Mouse (Mus musculus) left cerebral cortex, adult 9 months (tissue): ENCODE results near the gene Dab1.

ENCODE experiments used
- DNase-seq, 2 experiments: peaks; one replicate each; pipeline ENCODE4 v3.0.0; 2022; ENCODE audit warnings: low spot score in 2 of 2

Gene Dab1

DNA sequence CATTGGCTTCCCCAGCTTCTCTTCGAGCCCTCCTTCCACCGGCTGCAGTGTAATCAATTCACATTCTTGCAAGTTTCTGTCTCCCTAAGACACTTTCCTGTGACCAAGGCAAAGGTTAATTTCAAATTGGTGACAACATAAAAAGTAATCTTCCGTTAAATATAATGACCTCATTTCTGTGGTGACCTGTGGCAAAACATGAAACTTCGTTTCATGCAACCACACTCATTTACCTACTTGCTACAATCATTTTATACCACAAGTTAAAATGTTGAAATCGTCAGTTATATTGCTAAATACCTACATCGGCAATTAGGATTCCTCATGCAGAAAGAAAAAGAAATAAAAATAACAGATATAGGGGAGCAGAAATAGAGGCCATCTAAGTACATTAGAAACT lies 1048.9 kb downstream of the Dab1 start:
- no peak for DNase-seq

GRCm38 (mm10) chr4:104669406-104669805 lies 1050.2 kb downstream of the Dab1 start:
- DNase-seq: no peak

DNA sequence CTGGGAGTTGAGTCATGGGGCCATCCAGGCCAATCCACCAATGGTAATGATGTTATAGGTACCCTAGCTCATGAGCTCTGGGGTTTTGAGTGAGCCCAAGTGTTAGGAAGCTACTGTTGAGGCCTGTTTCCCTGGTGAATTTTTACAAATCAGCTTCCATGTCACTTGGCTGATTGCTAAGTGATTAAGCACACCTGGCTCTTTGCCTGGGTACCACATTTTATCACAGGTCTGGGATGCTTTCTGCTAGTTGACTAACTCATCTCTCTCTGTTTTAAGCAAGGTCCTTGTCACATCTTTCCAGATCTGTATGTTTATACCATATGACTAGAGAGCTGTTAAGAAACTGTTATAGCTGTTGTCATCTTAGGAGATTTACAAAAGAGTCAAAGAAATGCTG lies 1051.6 kb downstream of the Dab1 start:
- no peak for DNase-seq

- DNase-seq: no peak
Observed at GRCm38 (mm10) chr4:104673317-104673716, 1054.2 kb downstream of the Dab1 start.

DNA sequence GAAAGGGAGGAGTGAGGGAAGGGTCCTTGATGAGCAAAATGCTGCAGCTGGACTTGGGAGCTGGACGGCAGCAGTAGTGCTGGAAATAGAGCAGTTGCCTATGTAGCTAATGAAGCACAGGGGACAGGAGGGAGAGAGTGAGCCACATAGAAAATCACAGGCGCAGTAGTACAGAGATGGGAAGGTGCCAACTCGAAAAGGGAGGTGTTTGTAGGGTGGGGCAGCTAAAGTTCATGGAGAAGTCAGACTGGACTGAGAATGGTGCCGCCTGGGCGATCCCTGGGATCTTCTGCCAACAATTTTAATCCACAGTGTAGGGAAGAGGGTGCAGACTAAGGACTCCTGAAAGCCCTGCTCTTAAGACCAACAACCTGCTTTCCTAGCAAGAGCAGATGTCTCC lies 1055.5 kb downstream of the Dab1 start:
- DNase-seq: no peak

DNA sequence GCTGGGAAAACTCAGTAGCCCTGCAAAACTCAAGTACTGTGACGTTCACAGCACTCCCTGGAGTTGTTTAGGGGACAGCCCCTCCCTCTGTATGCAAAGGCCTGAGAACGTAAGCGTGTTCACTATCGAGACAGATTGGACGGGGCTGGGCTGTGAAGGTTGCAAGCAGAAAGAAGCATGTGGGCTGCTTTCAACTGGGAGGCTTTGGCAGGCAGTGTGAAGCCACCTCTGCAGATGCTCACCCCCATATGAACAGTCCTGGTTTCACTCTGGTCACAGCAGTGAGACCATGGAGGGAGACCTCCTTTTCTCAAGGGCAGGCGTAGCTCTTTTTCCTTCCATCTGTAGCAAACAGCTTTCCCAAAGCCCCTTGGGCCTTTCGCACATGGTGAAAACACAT lies 1059.1 kb downstream of the Dab1 start:
- peak in 1 of 2 experiments; percentile 57 for DNase-seq

DNA sequence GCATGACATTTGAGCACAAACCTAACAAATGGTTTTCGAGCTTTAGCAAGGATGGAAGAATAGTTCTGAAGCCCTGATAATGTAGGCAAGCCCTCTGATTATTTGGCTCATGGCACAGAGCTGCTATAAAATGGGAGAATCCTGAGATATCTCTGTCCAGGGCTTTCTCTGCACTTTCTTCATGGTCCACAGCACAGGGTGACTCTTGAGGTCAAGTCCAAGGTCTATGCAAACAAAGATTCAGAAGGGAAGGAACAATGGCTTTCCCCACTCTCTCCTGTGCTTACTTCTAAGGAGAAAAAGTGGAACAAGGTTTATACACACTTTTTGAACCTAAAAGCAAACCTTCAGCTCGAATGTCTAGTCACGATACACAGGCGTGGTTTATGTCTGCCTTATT lies 1061.3 kb downstream of the Dab1 start:
- DNase-seq: no peak

- no peak for DNase-seq
Observed at GRCm38 (mm10) chr4:104686137-104686809, 1067.1 kb downstream of the Dab1 start.

DNA sequence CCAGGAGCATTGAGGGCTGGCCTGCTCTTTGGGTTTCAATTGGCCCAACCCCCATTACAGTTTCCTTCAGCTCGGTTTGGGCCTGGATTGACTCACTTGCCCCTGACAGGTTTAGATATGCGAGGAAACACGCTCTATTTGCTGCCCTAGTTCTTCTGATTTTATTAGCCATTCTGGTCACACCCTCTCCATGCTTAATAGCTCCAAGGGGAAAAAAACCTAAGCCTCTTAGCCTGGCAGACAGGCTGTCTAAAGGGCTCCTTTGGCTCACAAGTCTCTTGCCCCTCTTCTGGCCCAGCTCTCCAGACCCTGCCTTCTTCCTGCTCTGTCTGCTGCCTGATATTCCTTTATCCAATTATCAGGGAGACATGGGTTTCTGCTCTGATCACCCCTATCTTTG lies 1069.9 kb downstream of the Dab1 start:
- no peak for DNase-seq

DNA sequence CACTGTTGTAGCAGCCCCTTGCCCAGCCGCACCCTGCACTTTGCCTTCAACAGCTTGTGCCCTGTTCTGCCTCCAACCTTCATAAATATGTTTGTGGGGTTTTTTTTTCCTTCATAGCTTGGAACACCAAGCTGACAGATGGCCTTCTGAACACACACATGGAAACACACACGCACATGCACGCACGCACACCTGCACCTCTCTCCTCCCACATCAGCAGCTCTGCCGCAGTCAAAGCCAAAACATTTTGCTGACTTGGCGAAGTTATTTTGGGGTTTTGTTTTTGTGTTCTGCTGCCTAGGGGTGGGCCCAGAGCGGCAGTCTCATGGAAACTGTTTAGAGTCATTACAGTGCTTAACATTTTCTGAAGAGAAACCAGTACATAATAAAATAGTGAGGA lies 1071.9 kb downstream of the Dab1 start:
- peak; percentile 43 to 65 for DNase-seq

DNA sequence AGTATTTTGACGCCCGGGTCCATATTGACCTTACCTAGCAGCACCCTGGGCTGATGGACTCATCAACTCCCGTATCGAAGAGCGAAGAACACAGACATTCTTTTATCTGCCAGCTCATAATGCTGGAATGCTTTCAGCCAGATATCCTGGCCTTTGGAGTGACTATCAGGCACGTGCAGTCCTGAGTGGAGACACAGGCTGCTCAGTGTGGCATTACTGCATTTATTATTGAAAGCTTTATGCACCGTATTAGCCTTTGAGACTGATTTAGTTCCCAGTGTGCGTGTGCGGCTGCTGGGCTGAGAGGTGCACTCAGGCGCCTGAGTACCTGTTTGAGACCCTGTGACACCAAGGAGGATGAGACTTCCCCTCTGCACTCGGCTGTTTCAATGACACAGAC lies 1075.0 kb downstream of the Dab1 start:
- DNase-seq: no peak

- DNase-seq: no peak
Observed at GRCm38 (mm10) chr4:104696522-104696921, 1077.4 kb downstream of the Dab1 start.

- DNase-seq: no peak
Observed at GRCm38 (mm10) chr4:104697703-104698102, 1078.5 kb downstream of the Dab1 start.

- DNase-seq: no peak
Observed at GRCm38 (mm10) chr4:104705664-104706645, 1086.8 kb downstream of the Dab1 start.

GRCm38 (mm10) chr4:104712338-104713083 lies 1093.4 kb downstream of the Dab1 start:
- no peak for DNase-seq

- DNase-seq: no peak
Observed at GRCm38 (mm10) chr4:104714925-104715519, 1095.9 kb downstream of the Dab1 start.

DNA sequence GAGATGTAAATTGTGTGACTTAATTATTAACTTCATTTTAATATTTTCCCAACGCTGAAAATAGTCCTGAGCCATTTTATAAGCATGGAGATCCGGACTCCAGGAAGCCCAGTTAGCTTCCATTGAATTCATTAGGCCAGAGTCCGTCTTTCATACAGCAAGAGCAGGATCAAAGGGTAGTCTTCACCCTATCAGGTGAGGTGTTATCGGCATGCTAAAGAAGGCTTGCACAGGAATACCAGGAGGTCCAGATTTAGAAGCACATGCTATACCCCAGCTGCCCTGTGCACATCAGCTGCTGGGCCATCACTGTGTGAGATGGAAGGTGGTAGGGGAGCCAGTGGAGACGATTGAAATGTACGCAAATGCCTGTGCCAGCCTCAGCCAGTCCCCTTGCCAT lies 1096.7 kb downstream of the Dab1 start:
- no peak for DNase-seq

DNA sequence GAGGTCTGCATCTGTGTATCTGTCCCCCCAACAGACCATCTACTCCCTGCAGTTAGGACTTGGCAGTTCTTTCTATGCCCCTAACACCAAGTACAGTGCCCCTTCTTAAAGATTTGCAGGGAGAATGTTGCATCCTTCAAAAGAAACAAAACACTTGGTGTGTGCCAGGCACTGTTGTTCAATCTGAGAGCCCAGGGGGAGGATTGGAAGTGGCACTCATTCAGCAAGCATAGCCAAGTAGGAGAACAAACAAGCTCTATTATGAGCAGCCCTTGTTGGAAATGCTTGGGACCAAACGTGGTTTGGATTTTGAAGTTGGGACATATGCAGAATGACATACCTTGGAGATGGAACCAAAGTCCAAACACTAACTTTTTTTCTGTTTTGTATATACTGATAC lies 1097.3 kb downstream of the Dab1 start:
- no peak for DNase-seq

DNA sequence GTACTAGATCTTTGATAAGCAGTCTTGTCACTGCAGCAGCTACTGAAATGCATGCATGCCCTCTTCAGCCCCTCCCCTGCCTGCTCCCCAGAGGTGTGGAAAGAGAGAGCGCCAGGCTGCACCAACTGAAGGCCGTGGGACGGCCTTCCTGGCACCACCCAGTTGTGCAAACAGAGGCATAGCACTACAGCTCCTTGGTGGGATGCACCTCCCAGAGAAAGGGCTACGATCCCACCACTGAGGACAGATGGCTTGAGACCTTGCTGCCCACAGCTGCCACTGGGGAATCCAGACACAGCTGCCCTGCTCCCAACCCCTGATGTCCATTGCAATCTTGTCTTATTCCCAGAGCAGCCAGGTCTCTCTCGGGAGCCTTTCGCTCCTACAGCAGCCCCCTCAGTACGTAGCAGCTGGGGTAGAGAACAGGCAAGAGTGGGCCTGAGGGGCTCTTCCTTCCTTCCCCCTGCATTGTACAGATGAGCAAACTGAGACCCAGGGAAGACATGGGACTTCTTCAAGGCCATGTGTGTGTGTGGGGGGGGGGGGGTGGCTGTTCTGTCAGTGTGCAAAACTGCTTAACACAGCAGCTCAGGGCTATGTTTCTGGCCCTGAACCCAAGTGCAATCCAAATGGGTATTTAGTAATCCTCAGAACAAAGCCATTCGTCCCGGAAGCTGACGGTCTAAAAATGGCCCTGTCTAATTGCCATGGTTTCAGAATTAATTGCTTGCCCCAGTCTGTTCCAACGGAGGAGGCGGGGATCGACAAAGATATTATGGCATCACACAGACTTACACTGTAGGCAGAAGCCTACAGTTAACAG lies 1100.0 kb downstream of the Dab1 start:
- DNase-seq: peak; percentile 42 to 62

GRCm38 (mm10) chr4:104723527-104724045 lies 1104.4 kb downstream of the Dab1 start:
- peak; percentile 59 to 71 for DNase-seq

DNA sequence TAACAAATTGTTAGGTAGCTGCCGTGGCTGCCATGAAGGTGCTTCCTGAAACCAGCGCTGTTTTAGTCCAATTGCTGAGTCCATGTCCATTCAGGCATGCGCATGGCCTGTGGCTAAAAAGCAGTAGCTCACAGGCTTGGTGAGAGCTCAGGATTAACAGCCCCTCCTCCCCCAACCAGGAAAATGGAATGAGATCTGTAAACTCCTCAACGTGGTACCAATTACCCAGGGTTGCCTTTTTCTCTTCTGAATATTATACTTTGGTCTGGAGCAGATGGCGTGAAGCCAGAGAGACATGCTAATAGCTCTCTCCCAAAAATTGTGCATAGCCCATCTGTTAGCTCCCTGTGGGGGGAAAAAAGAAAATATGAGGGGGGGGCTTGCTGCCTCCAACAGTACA lies 1105.1 kb downstream of the Dab1 start:
- DNase-seq: no peak
